Mouse (Mus musculus) myocyte (in vitro differentiated cells): ENCODE measurements around the gene Gm10645.

Source experiments
- E2F4 ChIP-seq: IDR thresholded peaks from one replicate; pipeline ENCODE4 v1.6.1; 2011; ENCODE audit warnings: mild to moderate bottlenecking, control low read depth, moderate library complexity; ENCODE audit not compliant: insufficient read depth
- MAX ChIP-seq: IDR thresholded peaks from one replicate; pipeline ENCODE4 v1.6.1; 2011; ENCODE audit warnings: low read depth, mild to moderate bottlenecking, control low read depth
- MYOD1 ChIP-seq, 3 experiments: IDR thresholded peaks; one replicate each; pipeline ENCODE4 v1.6.1; 2011; ENCODE audit warnings: control low read depth in 2 of 3, low read depth in 2 of 3, mild to moderate bottlenecking in 2 of 3, moderate library complexity in 1 of 3; ENCODE audit not compliant: insufficient read length in 2 of 3, control insufficient read depth in 1 of 3
- MYOG ChIP-seq, 3 experiments: IDR thresholded peaks; one replicate each; pipeline ENCODE4 v1.6.1; 2011; ENCODE audit warnings: control low read depth in 2 of 3, low read depth in 2 of 3, mild to moderate bottlenecking in 2 of 3; ENCODE audit not compliant: insufficient read length in 2 of 3, control insufficient read depth in 1 of 3, insufficient read depth in 1 of 3
- POLR2A ChIP-seq: IDR thresholded peaks from one replicate; pipeline ENCODE4 v1.6.1; 2011; ENCODE audit warnings: low read depth, mild to moderate bottlenecking, control low read depth, moderate library complexity; ENCODE audit not compliant: insufficient read length
- POLR2AphosphoS2 ChIP-seq: IDR thresholded peaks from one replicate; pipeline ENCODE4 v1.6.1; 2011; ENCODE audit warnings: low read depth, control low read depth; ENCODE audit not compliant: insufficient read length
- REST ChIP-seq: IDR thresholded peaks from one replicate; pipeline ENCODE4 v1.6.1; 2011; ENCODE audit warnings: mild to moderate bottlenecking, control low read depth, moderate library complexity; ENCODE audit not compliant: insufficient read depth, insufficient read length
- TCF12 ChIP-seq: IDR thresholded peaks from one replicate; pipeline ENCODE4 v1.6.1; 2011; ENCODE audit warnings: mild to moderate bottlenecking, control low read depth; ENCODE audit not compliant: poor library complexity, insufficient read depth, severe bottlenecking

DNA sequence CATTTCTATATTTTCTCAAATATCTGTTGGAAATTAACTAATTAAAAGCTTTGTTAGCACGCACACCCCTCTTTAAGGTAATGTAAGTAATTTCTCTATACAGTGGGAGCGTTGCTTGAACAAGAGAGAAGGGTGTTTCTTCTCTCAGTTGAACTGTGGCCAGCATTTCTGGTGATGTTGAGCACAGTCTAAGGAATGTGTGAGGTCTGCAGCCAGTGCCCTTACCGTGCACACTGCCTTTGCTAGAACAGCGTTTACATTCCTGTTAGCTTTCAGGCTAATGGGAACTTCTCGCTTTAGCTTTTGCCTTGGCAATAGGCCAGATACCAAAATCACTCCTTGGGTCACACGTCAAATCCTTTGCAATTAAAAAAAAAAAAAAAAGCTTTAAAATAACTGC, 20.4 kb upstream of the Gm10645 start:
- TF ChIP-seq POLR2A (no peak), TCF12 (no peak), POLR2AphosphoS2 (no peak), MYOG (IDR thresholded peaks at IDR 0.05; ENCODE audit: control insufficient read depth in 1 of 3, insufficient read depth in 1 of 3, insufficient read length in 2 of 3, low read depth in 2 of 3) (no peak), MAX (no peak), MYOD1 (IDR thresholded peaks at IDR 0.05; ENCODE audit: control insufficient read depth in 1 of 3, insufficient read length in 2 of 3, low read depth in 2 of 3) (no peak), REST (no peak), E2F4 (no peak)
